Mouse (Mus musculus): ENCODE measurements around the gene Prnp. TPM values are rescaled to one million over a fixed set of nuclear protein-coding genes. Genes with fewer than 3 reads are reported as not detected.

Prnp gene
- polyA plus RNA-seq (2015; fragmentation: Nextera tagmentation; extraction: Ambion mirVana) = 19.5 and 20.2 TPM in 2 replicates

DNA sequence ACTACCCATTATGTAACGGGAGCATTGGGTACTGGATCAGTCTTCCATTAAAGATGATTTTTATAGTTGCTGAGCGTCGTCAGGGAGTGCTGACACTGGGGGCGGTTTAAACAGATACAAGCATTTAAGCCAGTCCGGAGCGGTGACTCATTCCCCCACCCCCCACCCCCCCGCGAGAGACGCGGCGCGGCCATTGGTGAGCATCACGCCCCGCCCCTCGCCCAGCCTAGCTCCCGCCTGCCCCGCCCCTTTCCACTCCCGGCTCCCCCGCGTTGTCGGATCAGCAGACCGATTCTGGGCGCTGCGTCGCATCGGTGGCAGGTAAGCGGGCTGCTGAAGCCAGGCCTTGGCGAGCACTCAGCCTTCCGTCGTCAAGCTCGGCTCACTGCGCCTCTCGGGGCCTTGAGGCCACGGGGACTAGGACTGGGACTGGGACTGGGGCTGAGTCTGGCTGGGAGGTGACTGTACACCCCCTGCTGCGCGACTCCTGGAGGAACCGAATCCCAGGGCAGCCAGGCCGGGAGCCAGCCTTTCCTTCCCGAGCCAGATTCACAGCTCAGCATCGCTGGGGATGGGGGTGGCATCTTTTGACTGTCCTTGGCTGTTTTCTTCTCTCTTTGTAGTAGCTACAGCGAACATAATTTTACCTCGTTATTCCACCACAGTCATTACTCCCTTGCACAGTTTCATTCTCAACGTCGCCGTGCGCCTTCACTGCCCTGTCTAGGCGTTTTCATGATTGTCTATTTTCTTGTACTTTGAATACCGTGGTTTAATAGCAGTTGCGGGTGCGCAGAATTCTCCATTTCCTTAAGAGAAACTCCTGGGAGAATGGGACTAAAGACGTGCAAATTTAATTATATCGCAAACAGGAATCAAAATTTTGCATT, at the start of gene Prnp, which contains the start of gene Prn:
TSS of gene Prnp (plus strand) at position 246 of the 890 bp plus-strand sequence.
TSS of gene Prn (plus strand) at position 275 of the 890 bp plus-strand sequence.
- ATAC-seq (peak; percentile 95), DNase-seq (peak; percentile 98)
- Histone ChIP-seq H3K27ac (ENCODE audit: low read depth) (peak within 1 kb of the TSS; percentile 77), H3K9me3 (ENCODE audit: low read length) (no peaks in the 10 kb centered on the region), H3K36me3 (replicated peaks; ENCODE audit: insufficient read depth, low read length) (no peaks in the 10 kb centered on the region), H3K4me1 (ENCODE audit: insufficient read depth) (peaks cover 18% of the 10 kb centered on the region), H3K27me3 (ENCODE audit: insufficient read depth, low read length) (no peaks in the 10 kb centered on the region), H3K4me2 (ENCODE audit: low read depth, low read length) (peak within 1 kb of the TSS; percentile 80), H3K9ac (replicated peaks) (peak within 1 kb of the TSS; percentile 82), H3K4me3 (ENCODE audit: low read depth, low read length) (peak within 1 kb of the TSS; percentile 69)
- WGBS (ENCODE audit: insufficient replicate concordance) = 6% methylated on average over 51 of the region's 52 CpGs
- TF ChIP-seq EP300 (IDR thresholded peaks at IDR 0.05; ENCODE audit: low read depth) = no peak
- no peak for TF ChIP-seq CTCF (IDR thresholded peaks at IDR 0.05; ENCODE audit: low read depth)

GRCm38 (mm10) chr2:131862617-131863275, 47.0 kb upstream of the Prnp start:
- Histone ChIP-seq H3K9ac (replicated peaks) (no peak overlapping the region), H3K36me3 (replicated peaks; ENCODE audit: insufficient read depth, low read length) (no peaks in the 10 kb centered on the region), H3K9me3 (ENCODE audit: low read length) (no peaks in the 10 kb centered on the region), H3K27ac (ENCODE audit: low read depth) (no peak overlapping the region), H3K4me2 (ENCODE audit: low read depth, low read length) (no peak overlapping the region), H3K4me1 (ENCODE audit: insufficient read depth) (peaks cover 9% of the 10 kb centered on the region), H3K27me3 (ENCODE audit: insufficient read depth, low read length) (no peaks in the 10 kb centered on the region), H3K4me3 (ENCODE audit: low read depth, low read length) (no peak overlapping the region)
- ATAC-seq = no peak
- no peak for DNase-seq
- no peak for TF ChIP-seq EP300 (IDR thresholded peaks at IDR 0.05; ENCODE audit: low read depth)
- TF ChIP-seq CTCF (IDR thresholded peaks at IDR 0.05; ENCODE audit: low read depth) = no peak
- WGBS (ENCODE audit: insufficient replicate concordance) = 71% methylated on average over 3 of the region's 3 CpGs

DNA sequence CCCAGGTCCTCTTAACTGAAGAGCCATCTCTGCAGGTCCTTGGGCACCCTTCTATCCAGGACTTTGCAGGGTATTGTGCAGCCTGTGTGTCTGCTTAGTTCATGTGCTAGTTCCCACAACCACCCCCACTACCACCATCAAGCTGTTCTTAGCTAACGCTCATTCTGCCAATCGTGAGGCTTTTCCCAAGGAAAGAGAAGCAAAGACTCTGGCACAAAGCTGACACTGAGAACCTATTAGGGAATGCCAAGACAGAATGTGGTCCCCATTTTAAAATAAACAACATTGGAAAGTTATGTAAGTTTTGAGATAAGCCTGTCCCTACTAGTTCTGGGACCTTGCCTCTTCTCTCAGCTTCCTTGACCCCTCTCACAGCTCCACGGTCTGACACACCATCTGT, 46.3 kb upstream of the Prnp start:
- Histone ChIP-seq H3K36me3 (replicated peaks; ENCODE audit: insufficient read depth, low read length) (no peaks in the 10 kb centered on the region), H3K4me2 (ENCODE audit: low read depth, low read length) (no peak overlapping the region), H3K9ac (replicated peaks) (no peak overlapping the region), H3K27ac (ENCODE audit: low read depth) (no peak overlapping the region), H3K4me1 (ENCODE audit: insufficient read depth) (peaks cover 9% of the 10 kb centered on the region), H3K27me3 (ENCODE audit: insufficient read depth, low read length) (no peaks in the 10 kb centered on the region), H3K4me3 (ENCODE audit: low read depth, low read length) (no peak overlapping the region), H3K9me3 (ENCODE audit: low read length) (no peaks in the 10 kb centered on the region)
- ATAC-seq (no peak), DNase-seq (no peak)
- WGBS (ENCODE audit: insufficient replicate concordance) = 54% methylated on average over 3 of the region's 3 CpGs
- no peak for TF ChIP-seq CTCF (IDR thresholded peaks at IDR 0.05; ENCODE audit: low read depth)
- TF ChIP-seq EP300 (IDR thresholded peaks at IDR 0.05; ENCODE audit: low read depth) = no peak

DNA sequence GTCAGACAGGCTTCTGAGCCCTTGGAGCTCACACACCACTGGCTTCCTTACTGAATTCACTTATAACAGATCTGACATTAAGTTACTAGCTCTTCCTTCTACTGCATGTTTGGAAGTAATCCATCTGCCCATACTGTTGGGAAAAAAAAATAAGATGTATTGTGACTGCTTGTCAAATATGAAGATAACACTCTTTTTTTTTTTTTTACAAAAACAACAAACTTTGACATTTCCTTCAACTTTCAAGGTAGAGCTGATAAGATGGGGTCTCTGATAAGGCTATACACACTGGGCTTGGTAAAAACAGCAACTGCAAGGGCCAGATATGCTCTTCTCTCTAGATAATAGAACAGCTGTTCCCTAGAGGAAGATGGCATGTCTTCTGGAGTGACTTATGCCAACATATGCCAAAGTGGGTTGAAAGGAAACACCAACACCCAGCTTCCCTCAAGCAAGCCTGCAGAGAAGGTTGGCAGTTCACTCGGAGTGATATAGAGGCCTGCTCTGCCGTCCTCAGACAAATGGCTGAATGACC, 45.4 kb upstream of the Prnp start:
- no peak for TF ChIP-seq CTCF (IDR thresholded peaks at IDR 0.05; ENCODE audit: low read depth)
- peak; percentile 84 for TF ChIP-seq EP300 (IDR thresholded peaks at IDR 0.05; ENCODE audit: low read depth)
- no peaks in the 10 kb centered on the region for H3K36me3 ChIP-seq (replicated peaks; ENCODE audit: insufficient read depth, low read length)
- 51% methylated on average over 2 of the region's 2 CpGs for WGBS (ENCODE audit: insufficient replicate concordance)
- no peak overlapping the region for H3K4me3 ChIP-seq (ENCODE audit: low read depth, low read length)
- 0 out of 2 replicates have a peak overlapping the region, but pooled peaks have one; percentile 7 for H3K27ac ChIP-seq (ENCODE audit: low read depth)
- H3K9ac ChIP-seq (replicated peaks) = no peak overlapping the region
- no peaks in the 10 kb centered on the region for H3K27me3 ChIP-seq (ENCODE audit: insufficient read depth, low read length)
- no peak for ATAC-seq
- H3K4me1 ChIP-seq (ENCODE audit: insufficient read depth) = peaks cover 9% of the 10 kb centered on the region
- no peaks in the 10 kb centered on the region for H3K9me3 ChIP-seq (ENCODE audit: low read length)
- no peak for DNase-seq
- no peak overlapping the region for H3K4me2 ChIP-seq (ENCODE audit: low read depth, low read length)

GRCm38 (mm10) chr2:131866676-131867075, 43.1 kb upstream of the Prnp start:
- DNase-seq (no peak), ATAC-seq (no peak)
- H3K36me3 ChIP-seq (replicated peaks; ENCODE audit: insufficient read depth, low read length) = no peaks in the 10 kb centered on the region
- no peaks in the 10 kb centered on the region for H3K9me3 ChIP-seq (ENCODE audit: low read length)
- TF ChIP-seq EP300 (IDR thresholded peaks at IDR 0.05; ENCODE audit: low read depth) (no peak), CTCF (IDR thresholded peaks at IDR 0.05; ENCODE audit: low read depth) (no peak)
- H3K4me1 ChIP-seq (ENCODE audit: insufficient read depth) = peaks cover 9% of the 10 kb centered on the region
- H3K27ac ChIP-seq (ENCODE audit: low read depth) = no peak overlapping the region
- H3K9ac ChIP-seq (replicated peaks) = no peak overlapping the region
- no peaks in the 10 kb centered on the region for H3K27me3 ChIP-seq (ENCODE audit: insufficient read depth, low read length)
- no peak overlapping the region for H3K4me3 ChIP-seq (ENCODE audit: low read depth, low read length)
- no peak overlapping the region for H3K4me2 ChIP-seq (ENCODE audit: low read depth, low read length)

- H3K4me3 ChIP-seq (ENCODE audit: low read depth, low read length) = no peak overlapping the region
- H3K9me3 ChIP-seq (ENCODE audit: low read length) = peaks cover 2% of the 10 kb centered on the region; the same call in 1 of the 2 replicates
- H3K9ac ChIP-seq (replicated peaks) = no peak overlapping the region
- H3K36me3 ChIP-seq (replicated peaks; ENCODE audit: insufficient read depth, low read length) = no peaks in the 10 kb centered on the region
- H3K4me2 ChIP-seq (ENCODE audit: low read depth, low read length) = no peak overlapping the region
- no peak for TF ChIP-seq CTCF (IDR thresholded peaks at IDR 0.05; ENCODE audit: low read depth)
- TF ChIP-seq EP300 (IDR thresholded peaks at IDR 0.05; ENCODE audit: low read depth) = no peak
- ATAC-seq (no peak), DNase-seq (no peak)
- H3K27me3 ChIP-seq (ENCODE audit: insufficient read depth, low read length) = no peaks in the 10 kb centered on the region
- H3K4me1 ChIP-seq (ENCODE audit: insufficient read depth) = peaks cover 9% of the 10 kb centered on the region
- WGBS (ENCODE audit: insufficient replicate concordance) = 81% methylated on average over 5 of the region's 5 CpGs
- no peak overlapping the region for H3K27ac ChIP-seq (ENCODE audit: low read depth)
Measured at GRCm38 (mm10) chr2:131868983-131869382, 40.7 kb upstream of the Prnp start.
